Mouse (Mus musculus) limb, embryonic 10.5 days (tissue): ENCODE data around the gene Ppp1r37. TPM values are rescaled to one million over a fixed set of nuclear protein-coding genes. Genes with fewer than 3 reads are reported as not detected.
A peak's percentile ranks its signal among the peaks of the same experiment; 100 is the strongest.
"Not testable (repeated sequence)": the region's sequence is repeated elsewhere in the genome, so short reads cannot be mapped to it uniquely, and the experiment has no call there.

Experiments
- DNase-seq: peaks from one replicate; pipeline ENCODE4 v3.0.0-alpha.2; 2017; ENCODE audit warnings: low spot score
- H3K27ac ChIP-seq: fragments of 300-500 bp; sonication (generic); 2 replicates; pipeline ENCODE4 v1.5.1; 2016; ENCODE audit warnings: mild to moderate bottlenecking
- H3K27me3 ChIP-seq: fragments of 300-500 bp; sonication (generic); 2 replicates; pipeline ENCODE4 v1.6.1; 2016; ENCODE audit warnings: low read depth, mild to moderate bottlenecking; ENCODE audit not compliant: poor library complexity, severe bottlenecking
- H3K36me3 ChIP-seq: fragments of 300-500 bp; sonication (generic); 2 replicates; pipeline ENCODE4 v1.6.1; 2016; ENCODE audit warnings: mild to moderate bottlenecking, moderate library complexity
- H3K4me1 ChIP-seq: fragments of 300-500 bp; sonication (generic); 2 replicates; pipeline ENCODE4 v1.6.1; 2016
- H3K4me3 ChIP-seq: fragments of 300-500 bp; sonication (generic); 2 replicates; pipeline ENCODE4 v1.5.1; 2016; ENCODE audit warnings: mild to moderate bottlenecking, moderate library complexity
- H3K9me3 ChIP-seq: fragments of 300-500 bp; sonication (generic); replicated peaks from 2 replicates; pipeline ENCODE4 v1.6.1; 2016; ENCODE audit warnings: mild to moderate bottlenecking
- WGBS: fragments of 180-500 bp; shearing (Covaris S2); methylation state at CpG from one replicate; pipeline ENCODE4 v1.1.7; 2016; 5-methylcytosine and 5-hydroxymethylcytosine counted together
- polyA plus RNA-seq: library from polyadenylated mRNA; unstranded; fragments of >200 nt; fragmentation: Nextera tagmentation; extraction: Ambion mirVana; gene quantifications from 2 replicates; pipeline ENCODE4 v1.2.1, GENCODE M21; 2016

The Ppp1r37 gene
- polyA plus RNA-seq, 1 experiment from 2014 or later = 27.2 TPM

- peaks cover 91% of the 10 kb centered on the region for H3K27me3 ChIP-seq
- 4% methylated on average over 23 of the region's 23 CpGs for whole genome bisulfite sequencing
- peaks cover 46% of the 10 kb centered on the region for H3K4me1 ChIP-seq
- peak overlapping the region; percentile 42 for H3K4me3 ChIP-seq
- no peaks in the 10 kb centered on the region for H3K9me3 ChIP-seq
- peak; percentile 61 for DNase-seq
- no peaks in the 10 kb centered on the region for H3K36me3 ChIP-seq
- peak overlapping the region; percentile 47; the same call in 1 of the 2 replicates for H3K27ac ChIP-seq
Observed at GRCm38 (mm10) chr7:19520032-19520431, 42.8 kb downstream of the Ppp1r37 start.

GRCm38 (mm10) chr7:19517652-19518365 lies 45.1 kb downstream of the Ppp1r37 start, which contains the start of gene Nkpd1:
Gene Nkpd1, plus strand, starts transcription at chr7:19517838.
- WGBS = 6% methylated on average over 29 of the region's 29 CpGs
- 0 out of 2 replicates have a peak within 1 kb of the TSS, but pooled peaks have one; percentile 26 for H3K27ac ChIP-seq
- H3K36me3 ChIP-seq = no peaks in the 10 kb centered on the region
- peak; percentile 51 for DNase-seq
- H3K4me3 ChIP-seq = peak within 1 kb of the TSS; percentile 42
- H3K9me3 ChIP-seq = no peaks in the 10 kb centered on the region
- H3K4me1 ChIP-seq = peaks cover 31% of the 10 kb centered on the region
- H3K27me3 ChIP-seq = peaks cover 69% of the 10 kb centered on the region

- H3K27ac ChIP-seq = no peak overlapping the region
- WGBS = 78% methylated on average over 6 of the region's 6 CpGs
Observed at GRCm38 (mm10) chr7:19512353-19512752, 50.5 kb downstream of the Ppp1r37 start.

DNA sequence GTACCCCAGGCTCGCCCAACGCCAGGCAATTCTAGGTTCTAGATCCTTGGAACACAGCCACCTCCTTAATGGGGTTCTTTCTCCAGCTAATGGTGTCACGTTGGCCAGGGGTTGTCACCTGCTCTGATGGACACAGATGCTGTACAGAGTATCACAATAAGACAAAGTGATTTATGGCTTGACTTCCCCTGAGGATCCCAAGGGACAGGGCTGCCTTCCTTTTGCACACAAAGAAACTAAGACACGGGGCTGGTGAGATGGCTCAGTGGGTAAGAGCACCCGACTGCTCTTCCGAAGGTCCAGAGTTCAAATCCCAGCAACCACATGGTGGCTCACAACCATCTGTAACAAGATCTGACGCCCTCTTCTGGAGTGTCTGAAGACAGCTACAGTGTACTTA lies 50.9 kb downstream of the Ppp1r37 start:
- H3K4me3 ChIP-seq, H3K9me3 ChIP-seq, H3K36me3 ChIP-seq, DNase-seq, H3K27ac ChIP-seq: not testable (repeated sequence)
- WGBS = 83% methylated on average over 7 of the region's 7 CpGs
- Histone ChIP-seq H3K27me3 (peaks cover 10% of the 10 kb centered on the region), H3K4me1 (peaks cover 23% of the 10 kb centered on the region)

More at GRCm38 (mm10) chr7:19512353-19512752, 50.5 kb downstream of the Ppp1r37 start:
- peaks cover 22% of the 10 kb centered on the region for H3K4me1 ChIP-seq
- peaks cover 14% of the 10 kb centered on the region for H3K27me3 ChIP-seq
- H3K36me3 ChIP-seq = peaks cover 8% of the 10 kb centered on the region; the same call in 1 of the 2 replicates
- no peak for DNase-seq
- no peaks in the 10 kb centered on the region for H3K9me3 ChIP-seq
- no peak overlapping the region for H3K4me3 ChIP-seq

DNA sequence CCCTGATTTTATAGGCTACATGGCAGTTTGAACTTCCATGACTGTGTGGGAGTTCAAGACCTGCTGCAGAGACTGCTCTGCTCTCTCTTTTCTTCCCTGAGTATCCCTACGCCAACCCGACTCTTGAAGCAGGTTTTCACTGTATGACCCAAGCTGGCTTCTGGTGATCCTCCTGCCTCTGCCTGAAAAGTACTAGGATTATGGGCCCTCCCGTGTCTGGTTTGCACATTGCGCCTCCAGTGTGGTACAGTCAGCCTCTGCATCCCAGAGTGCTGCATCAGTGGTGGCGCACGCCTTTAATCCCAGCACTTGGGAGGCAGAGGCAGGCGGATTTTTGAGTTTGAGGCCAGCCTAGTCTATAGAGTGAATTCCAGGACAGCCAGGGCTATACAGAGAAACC lies 53.1 kb downstream of the Ppp1r37 start:
- Histone ChIP-seq H3K27me3 (no peaks in the 10 kb centered on the region), H3K4me3 (peak overlapping the region; percentile 76), H3K27ac (peak overlapping the region; percentile 92; the same call in 1 of the 2 replicates), H3K9me3 (no peaks in the 10 kb centered on the region), H3K36me3 (peaks cover 8% of the 10 kb centered on the region; the same call in 1 of the 2 replicates), H3K4me1 (peaks cover 28% of the 10 kb centered on the region)
- DNase-seq = no peak
- WGBS = 93% methylated on average over 7 of the region's 7 CpGs

DNA sequence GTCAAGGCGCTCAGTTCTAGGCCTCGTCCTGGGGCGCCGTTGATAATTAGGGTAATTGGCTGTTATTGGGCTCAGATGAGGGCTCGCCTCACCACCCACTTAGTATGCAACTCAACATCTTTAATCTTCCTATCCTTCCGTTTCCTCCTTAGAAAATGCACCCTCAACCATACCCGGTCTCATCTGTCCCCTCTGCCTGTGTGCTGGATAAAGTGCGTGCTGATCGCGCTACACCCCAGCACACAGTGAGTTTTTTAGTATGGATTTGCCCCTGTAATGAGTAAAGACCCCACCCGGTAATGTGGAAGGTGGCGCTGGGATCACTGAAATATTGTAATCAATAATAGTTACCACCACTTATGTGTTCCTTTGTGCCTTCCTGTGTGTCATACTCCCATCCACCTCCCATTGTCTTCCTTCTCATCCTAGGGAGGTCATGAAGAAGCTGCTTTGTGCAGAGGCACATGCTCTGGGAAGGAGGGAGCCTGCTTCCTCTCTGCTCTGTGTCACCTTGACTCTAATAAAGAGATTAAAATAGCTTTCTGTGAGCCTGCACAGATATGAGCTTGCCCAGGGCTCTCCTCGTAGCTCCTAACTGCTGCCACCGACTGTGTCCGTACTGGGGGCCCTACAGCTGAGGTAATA lies 53.8 kb downstream of the Ppp1r37 start:
- no peaks in the 10 kb centered on the region for H3K27me3 ChIP-seq
- peak overlapping the region; percentile 76 for H3K4me3 ChIP-seq
- peak overlapping the region; percentile 92 for H3K27ac ChIP-seq
- 13% methylated on average over 15 of the region's 15 CpGs for WGBS
- no peak for DNase-seq
- H3K4me1 ChIP-seq = peaks cover 28% of the 10 kb centered on the region
- no peaks in the 10 kb centered on the region for H3K9me3 ChIP-seq
- H3K36me3 ChIP-seq = peaks cover 8% of the 10 kb centered on the region; the same call in 1 of the 2 replicates

- H3K27me3 ChIP-seq = no peaks in the 10 kb centered on the region
- WGBS = under 1% methylated on average over 56 of the region's 56 CpGs
- no peaks in the 10 kb centered on the region for H3K9me3 ChIP-seq
- H3K4me1 ChIP-seq = peaks cover 24% of the 10 kb centered on the region
- peak; percentile 91 for DNase-seq
- H3K4me3 ChIP-seq = peak within 1 kb of the TSS; percentile 76
- H3K36me3 ChIP-seq = peaks cover 8% of the 10 kb centered on the region; the same call in 1 of the 2 replicates
- H3K27ac ChIP-seq = peak within 1 kb of the TSS; percentile 92
Observed at GRCm38 (mm10) chr7:19508150-19508923, 54.5 kb downstream of the Ppp1r37 start, which contains the start of the genes Bloc1s3 and Trappc6a. Gene Bloc1s3, minus strand, starts transcription at chr7:19508367. Gene Trappc6a, plus strand, starts transcription at chr7:19508395.

DNA sequence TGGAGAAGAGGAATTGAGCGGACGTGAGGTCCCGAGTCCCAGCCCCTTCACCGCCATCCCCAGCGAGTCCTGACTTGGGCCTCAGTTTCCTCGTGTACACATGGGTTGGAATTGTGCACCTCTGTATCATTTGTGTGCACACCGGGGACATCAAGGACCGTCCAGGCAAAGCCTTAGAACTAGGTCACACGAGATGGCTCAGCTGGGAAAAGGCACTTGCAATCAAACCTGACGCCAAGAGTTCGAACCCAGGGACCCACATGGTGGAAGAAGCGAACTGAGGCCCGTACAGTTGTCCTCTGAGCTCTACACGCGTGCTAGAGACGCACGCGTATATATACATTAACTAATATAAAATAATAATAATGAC lies 55.3 kb downstream of the Ppp1r37 start:
- DNase-seq = no peak
- 3% methylated on average over 18 of the region's 18 CpGs for WGBS
- H3K27me3 ChIP-seq = no peaks in the 10 kb centered on the region
- H3K4me3 ChIP-seq = peak overlapping the region; percentile 76
- H3K4me1 ChIP-seq = peaks cover 24% of the 10 kb centered on the region
- H3K9me3 ChIP-seq = no peaks in the 10 kb centered on the region
- peak overlapping the region; percentile 92 for H3K27ac ChIP-seq
- peaks cover 8% of the 10 kb centered on the region; the same call in 1 of the 2 replicates for H3K36me3 ChIP-seq

- H3K9me3 ChIP-seq = no peaks in the 10 kb centered on the region
- DNase-seq = peak; percentile 84
- H3K4me3 ChIP-seq = peak overlapping the region; percentile 76
- no peaks in the 10 kb centered on the region for H3K27me3 ChIP-seq
- H3K27ac ChIP-seq = peak overlapping the region; percentile 92
- H3K36me3 ChIP-seq = peaks cover 8% of the 10 kb centered on the region; the same call in 1 of the 2 replicates
- H3K4me1 ChIP-seq = peaks cover 24% of the 10 kb centered on the region
- under 1% methylated on average over 71 of the region's 71 CpGs for WGBS
Observed at GRCm38 (mm10) chr7:19506969-19507611, 55.8 kb downstream of the Ppp1r37 start.

DNA sequence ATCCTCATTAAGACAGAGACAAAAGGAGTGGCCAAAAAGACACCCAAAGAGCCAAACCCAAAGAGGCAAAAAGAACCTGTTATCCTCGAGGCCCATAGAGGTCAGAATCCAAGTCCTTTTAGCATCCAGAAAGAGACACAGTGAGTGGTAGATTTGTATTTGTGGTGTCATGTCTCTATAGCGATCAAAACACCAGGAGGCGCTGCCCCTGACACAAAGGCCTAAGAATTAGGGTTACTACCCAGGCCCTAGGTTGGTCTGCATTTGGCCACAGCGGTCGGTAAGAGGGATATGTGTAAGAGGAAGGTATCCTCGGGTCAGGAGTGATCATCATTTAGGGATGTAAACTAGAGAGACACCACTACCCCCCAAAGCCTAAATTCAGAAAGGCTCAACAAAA lies 56.5 kb downstream of the Ppp1r37 start:
- no peak overlapping the region; the same call in 1 of the 2 replicates for H3K27ac ChIP-seq
- peaks cover 3% of the 10 kb centered on the region; the same call in 1 of the 2 replicates for H3K36me3 ChIP-seq
- WGBS = 29% methylated on average over 6 of the region's 6 CpGs
- H3K27me3 ChIP-seq = no peaks in the 10 kb centered on the region
- no peak for DNase-seq
- H3K9me3 ChIP-seq = no peaks in the 10 kb centered on the region
- peaks cover 24% of the 10 kb centered on the region for H3K4me1 ChIP-seq
- peak overlapping the region; percentile 76; the same call in 1 of the 2 replicates for H3K4me3 ChIP-seq

DNA sequence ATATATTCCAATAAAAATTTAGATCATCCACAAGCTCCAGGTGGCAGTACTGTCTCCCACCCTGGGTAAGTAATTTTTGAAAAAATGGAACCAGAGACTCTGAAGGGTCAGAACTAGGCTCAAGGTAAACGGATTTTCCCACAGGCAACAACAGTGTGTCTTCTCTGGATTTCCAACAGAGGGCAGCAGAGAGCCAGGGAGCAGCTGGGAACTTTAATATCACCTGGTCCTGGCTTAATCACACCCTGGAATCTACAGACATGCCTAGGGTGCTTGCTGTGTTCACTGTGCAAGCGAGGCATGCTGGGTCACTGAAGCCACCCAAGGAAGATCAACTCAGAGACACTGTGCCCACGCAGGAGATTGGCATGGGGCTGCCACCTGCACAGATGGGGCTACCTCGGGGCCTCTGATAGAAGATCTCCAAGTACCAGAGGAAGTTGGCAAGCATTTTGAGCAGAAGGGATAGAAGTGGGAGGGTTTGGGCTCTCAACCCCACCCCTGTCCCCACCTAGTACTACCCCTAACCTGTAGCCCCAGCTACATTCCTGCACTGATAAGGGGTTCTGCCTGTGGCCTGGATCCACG lies 59.3 kb downstream of the Ppp1r37 start:
- Histone ChIP-seq H3K4me3 (no peak overlapping the region), H3K4me1 (peaks cover 29% of the 10 kb centered on the region), H3K9me3 (no peaks in the 10 kb centered on the region), H3K27me3 (no peaks in the 10 kb centered on the region), H3K36me3 (no peaks in the 10 kb centered on the region), H3K27ac (no peak overlapping the region)
- WGBS = 34% methylated on average over 5 of the region's 5 CpGs
- peak; percentile 69 for DNase-seq

DNA sequence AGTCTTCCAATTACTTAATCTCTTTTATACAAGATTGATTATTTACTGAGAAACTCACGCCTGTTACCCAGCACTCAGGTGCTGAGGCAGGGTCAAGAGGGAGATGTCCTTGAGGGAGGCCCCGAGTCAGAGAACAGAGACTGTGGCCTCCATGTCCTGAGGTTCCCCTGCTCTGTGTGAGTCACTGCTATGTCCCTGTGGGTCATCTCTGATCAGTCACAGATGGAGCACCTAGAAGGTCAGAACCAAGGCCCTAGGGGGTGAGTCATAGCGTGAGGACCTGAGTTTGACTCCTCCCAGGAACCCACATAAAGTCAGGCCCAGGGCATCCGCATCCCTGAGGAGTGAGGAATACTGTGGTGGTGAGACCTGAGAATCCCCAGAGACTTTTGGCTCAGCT lies 61.2 kb downstream of the Ppp1r37 start:
- H3K4me1 ChIP-seq = peaks cover 17% of the 10 kb centered on the region
- DNase-seq = no peak
- H3K27ac ChIP-seq = no peak overlapping the region
- H3K27me3 ChIP-seq = no peaks in the 10 kb centered on the region
- H3K4me3 ChIP-seq = no peak overlapping the region
- 79% methylated on average over 4 of the region's 4 CpGs for WGBS
- H3K9me3 ChIP-seq = no peaks in the 10 kb centered on the region
- no peaks in the 10 kb centered on the region for H3K36me3 ChIP-seq
